Mouse (Mus musculus) left cerebral cortex, postnatal 10 days (tissue): ENCODE measurements around the gene Tcn2. TPM values are rescaled to one million over a fixed set of nuclear protein-coding genes. Genes with fewer than 3 reads are reported as not detected.

ENCODE experiments used
- DNase-seq, 2 experiments: peaks; one replicate each; pipeline ENCODE4 v3.0.0; 2021 to 2022; ENCODE audit warnings: low spot score in 2 of 2, mixed read lengths in 1 of 2; ENCODE audit errors: extremely low spot score in 1 of 2
- intact Hi-C: fragments of 180-260 bp; cut with DNase I; formaldehyde crosslinking; loops from one replicate; pipeline ENCODE4 v1.15.1; 2025
- total RNA-seq, 2 experiments: library from RNA; stranded (reverse); gene quantifications; 2 replicates each; pipeline ENCODE4 v1.2.3; 2021

The Tcn2 gene
- total RNA-seq, 2 experiments from 2014 or later, result 13.0 to 14.5 TPM

DNA sequence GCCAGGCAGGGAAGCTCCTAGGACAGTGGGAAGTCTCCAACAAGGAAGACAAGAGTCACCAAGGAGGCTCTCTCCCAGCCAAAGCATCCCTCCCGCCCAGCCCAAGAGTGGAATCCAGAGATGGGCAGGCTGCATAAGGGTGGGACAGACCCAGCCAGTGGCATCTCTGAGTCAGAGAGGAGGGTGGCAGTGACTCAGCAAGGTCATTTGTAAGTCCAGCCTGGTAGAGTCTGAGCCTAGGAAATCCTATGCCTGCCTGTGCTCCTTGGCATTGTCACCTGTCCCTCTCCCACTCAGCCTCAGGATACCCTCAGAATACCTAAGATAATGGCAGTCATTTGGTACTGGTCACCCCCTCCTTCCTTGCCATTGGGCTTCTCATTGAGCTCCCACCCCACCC, 26.5 kb downstream of the Tcn2 start:
- intact Hi-C loops, result no loop called here
- DNase-seq, result no peak

DNA sequence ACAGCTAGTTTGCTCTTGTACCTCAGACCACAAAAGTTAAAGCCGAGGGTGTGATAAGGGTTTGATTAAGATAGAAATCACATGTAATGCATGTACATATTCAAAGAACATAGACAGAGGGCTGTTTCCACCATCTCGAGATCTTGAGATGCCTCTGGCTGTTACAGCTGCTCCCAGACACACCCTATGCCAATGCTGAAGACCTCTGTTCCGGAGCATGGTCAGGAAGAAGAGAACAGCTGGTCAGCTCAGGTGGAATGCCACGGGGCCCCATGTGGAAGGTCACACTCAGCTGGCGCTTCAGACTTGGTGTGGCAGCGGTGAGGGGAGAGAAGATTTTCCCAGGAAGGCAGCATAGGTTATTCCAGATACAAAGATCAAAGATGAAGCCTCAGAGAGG, 27.3 kb downstream of the Tcn2 start:
- DNase-seq, result no peak
- intact Hi-C loops, result no loop called here

DNA sequence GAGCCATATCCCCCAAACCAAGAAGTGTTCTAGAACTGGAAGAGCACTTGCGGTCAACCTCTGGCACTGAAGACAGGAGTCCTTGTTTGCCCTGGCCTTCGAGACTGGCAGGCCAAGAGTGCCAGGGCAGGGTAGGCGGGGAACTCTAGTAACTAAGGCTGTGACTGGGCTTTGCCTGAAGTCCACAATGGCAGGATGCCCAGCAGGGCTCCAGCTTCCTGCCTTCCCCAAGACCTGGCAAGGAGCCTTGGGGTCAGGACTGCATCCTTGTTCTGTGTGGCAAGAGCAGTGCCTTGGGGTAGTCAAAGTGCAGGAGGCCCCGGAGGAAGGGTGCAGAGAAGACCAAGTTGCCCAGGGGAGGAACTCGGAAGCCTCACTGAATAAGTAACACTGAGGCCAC, 28.9 kb downstream of the Tcn2 start:
- peak; percentile 73 to 92 for DNase-seq
- intact Hi-C loops, result no loop called here

DNA sequence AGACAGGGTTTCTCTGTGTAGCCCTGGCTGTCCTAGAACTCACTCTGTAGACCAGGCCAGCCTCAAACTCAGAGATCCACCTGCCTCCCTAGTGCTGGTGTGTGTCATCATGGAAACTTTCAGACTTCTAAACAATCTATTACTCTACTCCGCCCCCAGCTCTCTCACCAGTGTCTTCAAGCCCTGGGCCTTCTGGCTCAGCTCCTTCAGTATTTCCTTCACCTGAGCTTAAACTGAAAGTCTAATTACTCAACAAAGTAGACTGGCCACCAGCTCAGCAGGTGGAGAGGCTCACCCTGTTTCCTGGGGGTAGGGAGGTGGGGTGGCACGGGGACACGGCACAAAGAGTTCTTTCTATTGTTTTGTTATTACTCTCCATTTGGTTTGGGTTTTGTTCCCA, 29.4 kb downstream of the Tcn2 start:
- no peak for DNase-seq
- intact Hi-C loops, result no loop called here

DNA sequence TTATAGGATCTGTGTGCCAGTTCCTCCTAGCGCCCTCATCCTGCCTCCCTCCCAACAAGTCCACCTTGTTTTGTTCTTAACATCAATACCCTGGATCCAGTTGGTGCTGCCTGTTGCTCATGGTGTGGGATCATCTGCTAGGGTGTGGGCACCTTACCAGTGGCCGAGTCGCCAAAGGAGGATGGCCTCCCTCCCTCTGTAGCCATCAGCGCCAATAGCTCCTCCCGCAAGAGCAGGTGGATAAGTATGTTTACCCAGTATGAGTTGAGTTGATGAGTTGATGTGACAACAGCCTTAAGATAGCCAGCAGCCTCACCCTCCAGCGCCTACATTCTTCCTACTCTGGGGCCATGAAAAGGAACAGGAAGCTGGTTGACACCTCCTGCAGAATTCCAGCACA, 31.7 kb downstream of the Tcn2 start:
- DNase-seq, result no peak
- intact Hi-C loops, result no loop called here

DNA sequence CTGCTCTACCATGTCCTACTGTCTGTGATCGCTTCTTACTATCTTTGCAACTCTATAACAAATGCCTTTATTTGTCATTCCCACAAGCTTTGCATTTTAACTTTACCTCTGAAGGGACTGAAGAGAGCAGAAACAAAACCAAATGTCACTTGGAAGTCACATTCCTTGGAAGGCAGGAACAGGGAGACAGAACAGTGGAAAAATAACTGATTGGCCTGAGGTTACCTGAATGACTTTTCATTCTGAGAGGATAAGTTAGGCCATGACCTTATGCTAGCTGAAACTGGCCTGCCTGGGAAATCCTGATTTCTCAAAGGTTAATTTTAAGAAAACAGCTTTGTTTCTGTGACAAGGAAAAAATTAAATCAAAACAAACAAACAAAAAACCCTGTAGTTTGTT, 36.0 kb downstream of the Tcn2 start:
- intact Hi-C loops, result no loop called here
- DNase-seq, result no peak

DNA sequence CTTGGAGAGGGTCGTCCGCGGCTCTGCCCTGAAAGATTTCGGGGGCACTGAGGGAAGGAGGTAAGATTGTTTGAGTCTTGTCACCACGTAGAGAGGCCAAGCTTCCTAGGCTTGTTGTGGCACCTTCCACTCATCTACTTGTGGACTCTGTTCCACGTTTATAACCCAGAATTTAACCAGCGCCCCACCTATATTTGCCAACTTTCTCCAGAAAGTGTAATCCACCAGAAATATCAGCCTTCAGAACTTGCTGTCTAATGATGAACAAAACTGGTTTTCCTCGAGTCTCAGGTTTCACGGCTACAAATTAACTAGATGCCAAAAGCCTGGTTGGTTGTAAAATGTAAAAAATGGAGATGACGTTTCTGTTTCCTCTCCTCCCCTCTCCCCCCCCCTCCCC, 36.5 kb downstream of the Tcn2 start:
- intact Hi-C loops, result no loop called here
- DNase-seq, result no peak

DNA sequence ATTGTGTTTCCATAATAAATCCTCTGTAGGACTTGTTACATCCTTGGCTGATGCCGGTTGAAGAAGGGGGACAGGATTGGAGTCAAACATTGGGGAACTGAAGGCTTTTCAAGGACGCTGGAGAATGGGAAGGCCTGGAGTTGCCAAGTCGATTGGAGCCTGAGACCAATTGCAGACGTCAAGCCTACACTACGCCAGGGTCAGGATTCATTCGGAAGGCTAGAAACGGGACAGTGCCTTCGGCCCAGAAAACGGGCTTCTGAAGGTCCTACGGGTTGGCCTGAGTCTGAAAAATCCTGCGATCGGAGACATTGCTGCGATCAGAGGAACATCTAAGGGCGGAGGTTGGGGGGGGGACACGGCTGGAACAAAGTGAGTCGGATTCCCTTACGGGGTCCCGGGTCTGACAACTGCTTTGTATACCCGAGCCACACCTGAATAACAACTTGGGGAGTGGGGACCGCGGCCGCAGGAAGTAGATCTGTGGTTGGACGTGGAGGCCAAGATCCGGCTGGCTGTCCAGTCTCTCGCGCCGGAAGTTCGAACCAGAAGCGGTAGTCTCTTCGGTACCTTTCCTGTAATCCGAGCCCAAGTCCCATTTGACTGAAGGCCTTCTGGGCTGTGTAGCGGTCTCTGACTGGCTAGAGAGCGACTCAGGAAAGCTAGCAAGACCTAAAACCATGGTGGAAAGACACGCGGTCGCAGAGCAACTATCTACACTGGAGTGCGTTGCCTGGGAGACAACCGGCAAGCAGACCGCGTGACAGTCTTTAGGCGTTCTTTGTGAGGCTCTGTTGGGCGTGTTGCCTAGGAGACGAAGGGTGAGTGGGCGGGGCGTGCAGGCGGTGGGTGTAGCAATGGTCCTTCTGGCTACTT, 37.3 kb downstream of the Tcn2 start, which contains the start of the genes 4921536K21Rik and Dusp18:
Gene 4921536K21Rik, minus strand, starts transcription at position 693 of the 876 bp plus-strand sequence.
Gene Dusp18, plus strand, starts transcription at position 835 of the 876 bp plus-strand sequence.
- intact Hi-C loops, result no loop called here
- DNase-seq, result peak; percentile 96 to 97

DNA sequence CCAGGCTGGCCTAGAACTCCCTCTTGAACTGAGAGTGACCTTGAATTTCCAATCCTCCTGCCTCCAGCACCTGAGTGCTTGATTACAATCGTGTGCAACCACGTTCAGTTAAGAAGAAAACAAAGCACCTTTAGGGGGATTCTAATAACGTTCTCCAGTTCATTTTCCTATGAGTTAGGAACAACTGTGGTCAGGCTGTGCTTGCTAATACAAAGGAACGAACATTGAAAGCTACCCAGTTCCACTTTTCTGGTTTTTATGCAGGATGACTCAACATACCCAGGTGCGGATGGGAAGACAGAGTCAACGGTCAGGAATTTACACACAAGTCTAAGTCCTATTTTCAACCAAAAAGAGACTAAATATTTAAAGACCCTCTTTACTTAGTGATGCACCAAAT, 38.0 kb downstream of the Tcn2 start:
- intact Hi-C loops, result no loop called here
- no peak for DNase-seq

DNA sequence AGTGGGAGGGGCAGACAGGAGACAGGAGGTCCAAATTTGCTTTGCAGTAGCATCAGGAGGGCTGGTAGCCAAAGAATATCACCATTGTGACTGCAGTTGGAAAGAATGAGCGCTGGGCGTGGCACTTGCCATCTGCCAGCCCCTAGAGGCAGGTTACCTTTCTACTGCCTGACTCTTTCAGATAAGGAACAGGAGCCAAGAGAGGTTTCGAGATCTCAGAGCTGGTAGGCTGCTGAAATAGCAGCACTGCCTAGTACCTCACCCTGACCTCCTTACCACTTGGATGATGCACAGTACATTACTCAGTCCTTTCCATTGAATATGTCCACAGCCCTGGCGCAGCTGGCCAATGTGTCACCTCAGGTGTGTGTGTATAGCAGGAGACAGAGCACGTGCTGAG, 44.6 kb downstream of the Tcn2 start:
- no peak for DNase-seq
- intact Hi-C loops, result no loop called here

DNA sequence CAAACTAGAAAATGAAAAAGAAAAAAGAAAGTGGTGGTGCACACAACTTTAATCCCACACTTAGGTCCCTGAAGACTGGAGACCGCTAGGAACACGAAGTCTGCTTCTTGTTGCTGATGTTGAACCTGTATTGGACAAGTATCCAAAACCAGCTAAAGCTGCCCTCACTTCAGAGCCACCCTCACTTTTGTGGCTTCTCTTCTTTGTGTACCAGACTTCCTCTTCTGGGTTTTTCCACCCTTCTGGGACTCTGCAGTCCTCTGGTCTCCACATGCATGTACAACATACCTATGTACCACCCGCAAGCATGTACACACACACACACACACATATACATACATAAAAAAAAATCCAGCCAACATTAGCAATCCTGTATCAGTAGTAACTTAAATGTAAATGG, 48.2 kb downstream of the Tcn2 start:
- DNase-seq, result no peak
- intact Hi-C loops, result no loop called here

DNA sequence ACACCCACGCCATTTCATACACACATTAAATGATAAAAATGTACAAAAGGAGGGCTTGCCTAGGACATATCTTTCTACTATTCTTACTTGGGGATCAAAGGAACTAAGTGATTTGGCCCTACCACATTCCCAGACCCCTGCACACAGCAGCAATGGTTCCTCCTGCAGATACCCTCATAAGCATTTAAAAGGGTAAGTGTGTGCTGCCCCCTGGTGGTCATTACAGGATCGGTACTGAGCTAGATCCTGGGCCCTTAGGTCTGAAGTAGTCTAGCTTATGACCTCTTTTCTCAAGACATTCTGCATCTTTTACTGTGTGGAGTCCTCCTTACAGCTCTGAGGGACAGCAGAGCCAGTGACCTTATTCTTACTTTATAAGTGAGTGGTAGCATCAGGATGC, 52.1 kb downstream of the Tcn2 start:
- DNase-seq, result peak; percentile 34 to 65
- intact Hi-C loops, result loop anchor here (5.0 kb wide), 1 partner anchor 68 kb away; no protein-coding TSS in a partner anchor

DNA sequence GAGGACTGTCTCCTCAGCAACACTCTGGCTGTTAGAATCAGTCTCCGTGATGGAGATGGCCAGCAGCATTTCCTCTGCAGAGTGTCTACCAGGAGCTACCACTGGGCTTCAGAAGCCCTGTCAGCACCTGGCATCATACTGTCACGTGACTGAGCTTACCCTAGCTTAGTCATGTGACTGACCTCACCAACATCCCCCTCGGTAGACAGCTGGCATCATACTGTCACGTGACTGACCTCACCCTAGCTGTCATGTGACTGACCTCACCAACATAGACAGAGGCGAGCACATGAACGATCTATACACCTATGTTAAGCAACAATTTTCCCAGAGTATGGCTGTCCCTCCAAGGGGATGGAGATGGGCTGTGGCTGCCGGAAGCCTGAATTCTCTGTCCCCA, 53.3 kb downstream of the Tcn2 start:
- intact Hi-C loops, result loop anchor here (5.0 kb wide), 1 partner anchor 66 kb away; no protein-coding TSS in a partner anchor
- no peak for DNase-seq

DNA sequence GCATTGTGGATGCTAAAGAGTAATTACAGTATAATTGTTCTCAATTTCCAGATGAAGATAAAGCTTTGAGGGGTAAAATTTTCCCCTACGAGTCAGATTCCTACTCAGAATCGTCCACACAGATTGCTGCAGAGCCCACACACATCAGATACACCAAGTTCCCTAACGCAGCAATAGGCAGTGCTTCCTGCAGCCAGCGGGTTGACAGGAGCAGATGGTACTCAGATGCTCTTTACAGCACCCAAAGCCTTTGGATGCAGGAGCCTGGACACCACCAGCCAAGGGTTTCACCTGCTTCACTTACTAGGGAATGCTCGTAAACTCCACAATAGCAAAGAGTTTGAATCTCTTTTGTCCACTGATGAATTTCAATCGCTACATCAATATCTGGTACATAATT, 55.5 kb downstream of the Tcn2 start:
- no peak for DNase-seq
- intact Hi-C loops, result loop anchor here (5.0 kb wide), 1 partner anchor 64 kb away; no protein-coding TSS in a partner anchor

Other genes with a start within 250 kb of the Tcn2 start
- 100 to 1,000 TPM; 125 to 126 TPM for gene Osbp2, start 68.3 kb downstream of the Tcn2 start, total RNA-seq
- gene 4921536K21Rik, start 37.1 kb downstream of the Tcn2 start, total RNA-seq, result under 1 TPM; 0.62 to 0.65 TPM
- 10 to 100 TPM; 18.8 to 21.0 TPM for gene Dusp18, start 36.9 kb downstream of the Tcn2 start, total RNA-seq
- gene Slc35e4, start 17.5 kb downstream of the Tcn2 start, total RNA-seq, result 10 to 100 TPM; 25.2 to 27.7 TPM
- 10 to 100 TPM; 34.3 to 47.9 TPM for gene Pes1, start 31.8 kb upstream of the Tcn2 start, total RNA-seq
- gene 4930556J24Rik, start 44.6 kb upstream of the Tcn2 start, total RNA-seq, result under 1 TPM; 0.28 TPM
- gene Gal3st1, start 51.5 kb upstream of the Tcn2 start, total RNA-seq, result 1 to 10 TPM; 9.2 to 9.9 TPM
- under 1 TPM in 1 of 2 experiments, not detected in 1; 0.11 TPM for gene Sec14l4, start 99.3 kb upstream of the Tcn2 start, total RNA-seq
- gene Sec14l3, start 132.7 kb upstream of the Tcn2 start, total RNA-seq, result 1 to 10 TPM; 2.3 to 3.6 TPM
- 10 to 100 TPM; 59.4 to 73.7 TPM for gene Mtfp1, start 163.3 kb upstream of the Tcn2 start, total RNA-seq
- 10 to 100 TPM; 14.0 to 14.4 TPM for gene Sec14l2, start 191.3 kb upstream of the Tcn2 start, total RNA-seq
- gene Rnf215, start 203.0 kb upstream of the Tcn2 start, total RNA-seq, result 10 to 100 TPM; 43.4 to 45.8 TPM
- gene Ccdc157, start 228.1 kb upstream of the Tcn2 start, total RNA-seq, result 10 to 100 TPM; 13.8 to 15.5 TPM
- gene Sf3a1, start 228.2 kb upstream of the Tcn2 start, total RNA-seq, result 10 to 100 TPM; 73.9 to 75.1 TPM